Mouse (Mus musculus) cerebellum, adult 18-20 months (tissue): Measurements from ENCODE around the gene Rmdn3.

Source experiments
- DNase-seq, 2 experiments: peaks; one replicate each; pipeline ENCODE4 v3.0.0; 2021

The Rmdn3 gene

GRCm38 (mm10) chr2:119166901-119167865 is 10.3 kb upstream of the Rmdn3 start, which contains the start of gene Gchfr:
Gchfr (plus strand) TSS chr2:119167773.
- DNase-seq, result peak; percentile 59 to 65

GRCm38 (mm10) chr2:119165401-119165800 is 8.6 kb upstream of the Rmdn3 start:
- DNase-seq, result no peak

GRCm38 (mm10) chr2:119163999-119164398 is 7.2 kb upstream of the Rmdn3 start:
- DNase-seq, result no peak

- DNase-seq, result no peak
Observed at GRCm38 (mm10) chr2:119163135-119163534, 6.3 kb upstream of the Rmdn3 start.

GRCm38 (mm10) chr2:119161247-119161646 is 4.4 kb upstream of the Rmdn3 start:
- no peak for DNase-seq

- no peak for DNase-seq
Observed at GRCm38 (mm10) chr2:119157836-119158235, 1.0 kb upstream of the Rmdn3 start.

GRCm38 (mm10) chr2:119156081-119156680 is 653 bp downstream of the Rmdn3 start:
- peak in 1 of 2 experiments; percentile 36 for DNase-seq

- no peak for DNase-seq
Observed at GRCm38 (mm10) chr2:119155388-119155787, 1.4 kb downstream of the Rmdn3 start.

- no peak for DNase-seq
Observed at GRCm38 (mm10) chr2:119154683-119155082, 2.2 kb downstream of the Rmdn3 start.

- no peak for DNase-seq
Observed at GRCm38 (mm10) chr2:119152255-119152654, 4.6 kb downstream of the Rmdn3 start.

- DNase-seq, result no peak
Observed at GRCm38 (mm10) chr2:119147775-119148174, 9.1 kb downstream of the Rmdn3 start.

- DNase-seq, result no peak
Observed at GRCm38 (mm10) chr2:119147160-119147678, 9.6 kb downstream of the Rmdn3 start.

- no peak for DNase-seq
Observed at GRCm38 (mm10) chr2:119146435-119146834, 10.4 kb downstream of the Rmdn3 start.

- no peak for DNase-seq
Observed at GRCm38 (mm10) chr2:119145199-119145598, 11.6 kb downstream of the Rmdn3 start.

- no peak for DNase-seq
Observed at GRCm38 (mm10) chr2:119136346-119136898, 20.4 kb downstream of the Rmdn3 start.

GRCm38 (mm10) chr2:119113121-119113925 is 43.5 kb downstream of the Rmdn3 start:
- no peak for DNase-seq

GRCm38 (mm10) chr2:119112438-119113112 is 44.3 kb downstream of the Rmdn3 start, which contains the start of gene Rad51:
Rad51 (plus strand) TSS chr2:119112793.
- DNase-seq, result peak; percentile 87

GRCm38 (mm10) chr2:119111060-119111459 is 45.8 kb downstream of the Rmdn3 start:
- DNase-seq, result no peak

GRCm38 (mm10) chr2:119108554-119108953 is 48.3 kb downstream of the Rmdn3 start:
- no peak for DNase-seq

GRCm38 (mm10) chr2:119106583-119106982 is 50.3 kb downstream of the Rmdn3 start:
- no peak for DNase-seq

- DNase-seq, result no peak
Observed at GRCm38 (mm10) chr2:119101552-119101951, 55.3 kb downstream of the Rmdn3 start.
